Mouse (Mus musculus) erythroblast, embryonic 14.5 days (primary cell): ENCODE measurements at regions not wholly inside any gene's neighbourhood (a gene's known extent, or its start where the extent isn't known, plus 50 kb on each side); places are given as distances from the start of the nearest gene placed in this dataset.

Experiments used
- GATA1 ChIP-seq: IDR thresholded peaks from 2 replicates; pipeline ENCODE4 v1.6.1; 2012; ENCODE audit warnings: low read length, inconsistent platforms, mixed read lengths
- TAL1 ChIP-seq: IDR thresholded peaks from 3 replicates; pipeline ENCODE4 v1.6.1; 2012; ENCODE audit warnings: low read length, inconsistent platforms, mixed read lengths

DNA sequence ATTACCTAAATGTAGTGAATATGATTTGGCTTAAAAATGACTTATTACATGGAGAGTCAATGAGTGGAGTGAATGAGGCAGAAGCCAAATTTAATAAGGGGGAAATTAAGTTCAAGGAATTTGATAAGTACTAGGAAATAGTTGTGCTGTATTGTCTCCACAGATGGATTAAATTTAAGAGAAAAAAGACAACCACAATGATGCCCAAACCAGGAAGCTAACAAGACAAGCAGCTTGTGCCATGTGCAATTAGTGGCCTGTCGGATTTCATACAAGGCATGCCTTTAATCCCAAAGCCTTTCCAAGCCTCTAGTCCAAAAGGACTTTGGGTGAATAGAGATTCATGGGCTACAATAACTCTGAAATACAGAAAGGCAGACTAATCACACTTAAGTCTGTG, 883.3 kb downstream of the Adgrl2 start:
- no peak for TF ChIP-seq TAL1
- TF ChIP-seq GATA1, result no peak
